Mouse (Mus musculus): ENCODE data around the gene Asb5.
"Not testable (repeated sequence)": the region's sequence is repeated elsewhere in the genome, so short reads cannot be mapped to it uniquely, and the experiment has no call there.

Asb5 gene

GRCm38 (mm10) chr8:54609336-54609735, 80.0 kb downstream of the Asb5 start:
- in situ Hi-C loops (cut with MboI; ENCODE audit: unreplicated experiment in 2 of 2): no loop called here

GRCm38 (mm10) chr8:54610238-54610637, 80.9 kb downstream of the Asb5 start:
- in situ Hi-C loops (cut with MboI; ENCODE audit: unreplicated experiment in 2 of 2): no loop called here

- in situ Hi-C loops (cut with MboI; ENCODE audit: unreplicated experiment in 2 of 2): not testable (repeated sequence)
These were observed 87.3 kb downstream of the Asb5 start for GRCm38 (mm10) chr8:54616710-54617109.

Measured in v-Abl transformed pro-B cells (cell line).